Mouse (Mus musculus) left cerebral cortex, postnatal 14 days (tissue): Measurements from ENCODE around the gene Gm4981. TPM values are rescaled to one million over a fixed set of nuclear protein-coding genes. Genes with fewer than 3 reads are reported as not detected.
"Not testable (repeated sequence)": the region's sequence is repeated elsewhere in the genome, so short reads cannot be mapped to it uniquely, and the experiment has no call there.

ENCODE experiments used
- DNase-seq, 2 experiments: peaks; one replicate each; pipeline ENCODE4 v3.0.0; 2021 to 2022; ENCODE audit warnings: low spot score in 2 of 2, mixed read lengths in 1 of 2
- intact Hi-C: fragments of 180-260 bp; cut with DNase I; formaldehyde crosslinking; loops from one replicate; pipeline ENCODE4 v1.15.1; 2025
- total RNA-seq, 2 experiments: library from RNA; stranded (reverse); gene quantifications; 2 replicates each; pipeline ENCODE4 v1.2.3; 2021

Gene Gm4981
- total RNA-seq, 2 experiments from 2014 or later, result not detected

DNA sequence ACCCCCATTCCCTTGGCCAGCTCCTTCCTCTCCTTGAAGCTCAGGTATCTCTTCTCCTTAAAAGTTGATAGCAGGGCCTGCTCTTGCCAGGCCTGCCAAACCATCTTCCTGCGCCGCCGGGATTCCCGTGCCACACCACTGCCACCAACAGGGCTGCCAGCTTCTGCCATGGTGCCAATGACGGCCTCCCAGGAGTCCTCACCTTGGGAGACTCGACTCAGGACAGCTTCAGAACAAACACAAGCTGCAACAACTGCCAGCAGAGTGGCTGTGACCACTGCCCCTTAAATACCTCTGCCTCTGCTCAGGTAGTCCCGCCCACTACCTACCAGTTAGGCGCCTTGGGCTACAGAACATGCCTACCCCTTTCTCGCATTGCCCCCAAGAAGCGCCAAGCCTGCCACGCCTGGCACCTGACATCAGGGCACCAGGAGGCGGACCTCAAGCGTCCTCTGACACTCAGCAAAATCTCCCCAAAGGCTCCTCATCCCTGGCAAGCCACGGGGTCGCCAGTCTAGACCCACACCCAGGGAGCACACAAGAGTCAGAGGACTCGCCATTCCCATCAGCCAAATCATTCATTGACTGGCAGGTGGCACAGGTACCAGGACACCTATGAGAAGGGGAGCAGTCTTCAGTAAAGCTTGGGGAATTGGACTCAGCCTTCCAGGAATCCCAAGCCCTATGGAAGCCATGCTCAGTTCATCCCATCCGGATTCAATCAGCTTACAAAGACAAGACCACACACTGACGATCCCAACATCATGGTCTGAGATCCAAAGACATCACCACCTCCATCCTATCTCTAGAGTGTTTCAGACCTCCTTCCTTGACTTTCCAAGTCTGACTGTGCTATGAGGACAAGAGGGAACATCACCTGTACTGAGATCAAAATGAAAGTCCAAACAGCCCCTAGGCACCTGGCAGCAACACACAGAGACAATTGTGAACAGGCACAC, 11.4 kb downstream of the Gm4981 start, which contains the start of gene AW822073:
Gene AW822073 (minus strand): TSS at position 104 of the 959 bp plus-strand sequence.
- intact Hi-C loops, DNase-seq: not testable (repeated sequence)

DNA sequence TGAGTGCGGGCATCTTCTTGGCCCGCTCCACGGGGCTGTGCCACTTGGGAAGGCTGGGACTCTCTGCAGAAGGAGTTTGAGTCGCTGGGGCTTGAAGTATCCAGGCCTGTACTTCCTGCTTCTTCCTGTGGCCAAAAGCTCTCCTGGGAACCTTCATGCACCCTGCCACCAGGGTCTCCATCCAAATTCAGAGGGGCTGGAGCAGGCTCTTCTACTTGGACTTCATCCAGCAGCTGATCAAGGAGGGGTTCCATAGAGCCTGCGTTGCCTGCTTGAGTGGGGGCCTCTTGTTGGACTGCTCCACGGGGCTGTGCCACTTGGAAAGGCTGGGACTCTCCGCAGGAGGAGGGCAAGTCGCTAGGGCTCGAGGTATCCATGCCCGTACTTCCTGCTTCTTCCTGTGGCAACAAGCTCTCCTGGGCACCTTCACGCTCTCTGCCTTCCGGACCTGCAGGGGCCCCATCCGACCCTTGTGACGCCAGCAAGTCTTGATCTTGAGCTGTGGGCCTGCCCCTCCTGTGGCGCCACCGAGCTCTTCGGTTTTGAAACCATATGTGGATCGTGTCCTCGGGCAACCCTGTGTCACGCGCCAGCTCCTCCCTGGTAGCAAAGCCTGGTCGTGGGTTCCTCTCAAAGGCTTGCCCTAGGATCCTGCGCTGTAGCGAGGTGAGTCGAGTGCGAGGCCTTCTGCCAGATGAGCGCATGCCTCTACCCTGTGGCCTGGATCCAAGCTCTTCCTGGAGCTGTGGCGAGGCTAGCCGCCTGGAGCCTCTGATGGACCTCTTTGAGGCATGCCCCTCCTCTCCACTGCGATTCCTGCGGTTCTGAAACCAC, 12.3 kb downstream of the Gm4981 start:
- DNase-seq, result peak in 1 of 2 experiments; percentile 66
- intact Hi-C loops, result not testable (repeated sequence)

DNA sequence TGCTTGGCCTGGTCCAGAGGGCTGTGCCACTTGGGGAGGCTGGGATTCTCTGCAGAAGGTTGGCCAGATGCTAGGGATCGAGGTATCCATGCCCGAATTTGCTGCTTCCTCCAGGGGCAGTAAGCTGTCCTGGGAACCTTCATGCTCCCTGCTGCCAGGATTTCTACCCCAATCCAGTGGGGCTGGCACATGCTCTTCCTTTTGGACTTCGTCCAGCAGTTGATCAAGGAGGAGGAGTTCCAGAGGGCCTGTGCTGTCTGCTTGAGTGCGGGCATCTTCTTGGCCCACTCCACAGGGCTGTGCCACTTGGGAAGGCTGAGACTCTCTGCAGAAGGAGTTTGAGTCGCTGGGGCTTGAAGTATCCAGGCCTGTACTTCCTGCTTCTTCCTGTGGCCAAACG, 13.3 kb downstream of the Gm4981 start:
- intact Hi-C loops, DNase-seq: not testable (repeated sequence)

DNA sequence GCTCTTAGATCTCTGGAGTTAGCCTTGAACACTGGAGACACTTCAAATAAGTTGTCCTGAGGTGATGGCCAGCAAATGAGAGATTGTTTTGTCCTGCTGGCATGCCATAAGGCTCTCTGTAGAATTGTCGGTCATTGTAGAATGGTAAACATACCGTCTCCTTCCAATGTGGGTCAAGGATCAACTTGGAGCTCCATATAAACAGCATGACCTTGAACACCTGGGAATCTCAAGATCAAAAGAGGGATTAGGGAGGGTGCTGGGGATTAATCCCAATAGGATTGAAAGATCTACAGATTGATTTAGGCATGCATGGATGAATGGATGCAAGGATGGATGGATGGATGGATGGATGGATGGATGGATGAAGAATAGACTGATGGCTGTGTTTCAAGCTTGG, 14.9 kb downstream of the Gm4981 start:
- DNase-seq, intact Hi-C loops: not testable (repeated sequence)

DNA sequence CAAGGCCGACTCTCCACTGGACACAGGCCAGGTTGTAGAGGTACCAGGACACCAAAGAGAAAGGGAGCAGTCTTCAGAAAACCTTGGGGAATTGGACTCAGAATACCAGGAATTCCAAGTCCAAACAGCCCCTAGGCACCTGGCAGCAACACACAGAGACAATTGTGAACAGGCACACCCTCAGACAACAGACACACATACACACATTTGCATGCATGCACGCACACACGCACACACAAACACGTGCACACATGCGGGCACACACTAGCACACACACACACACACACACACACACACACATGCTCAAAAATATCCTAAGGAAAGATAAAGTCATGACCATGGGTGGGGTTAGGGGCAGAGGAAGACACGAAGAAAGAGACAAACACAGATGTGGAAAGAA, 15.8 kb downstream of the Gm4981 start:
- intact Hi-C loops, result no loop called here

DNA sequence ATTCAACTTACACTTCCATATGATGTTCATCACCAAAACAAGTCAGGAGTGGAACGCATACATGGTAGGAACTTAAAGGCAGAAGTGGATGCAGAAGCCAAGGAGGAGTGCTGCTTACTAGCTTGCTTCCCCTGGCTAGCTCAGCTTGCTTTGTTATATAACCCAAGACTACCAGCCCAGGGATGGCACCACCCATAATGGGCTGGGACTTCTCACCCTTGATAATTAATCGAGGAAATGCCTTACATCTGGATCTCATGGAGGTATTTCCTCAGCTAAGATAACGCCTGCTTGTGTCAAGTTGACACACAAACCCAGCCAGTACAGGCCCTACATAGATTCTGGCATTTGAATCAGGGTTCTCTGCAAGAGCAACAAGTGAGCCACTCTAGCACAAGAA, 19.1 kb downstream of the Gm4981 start:
- no peak for DNase-seq
- intact Hi-C loops, result no loop called here

More for the DNA sequence above, 15.8 kb downstream of the Gm4981 start:
- no peak for DNase-seq

DNA sequence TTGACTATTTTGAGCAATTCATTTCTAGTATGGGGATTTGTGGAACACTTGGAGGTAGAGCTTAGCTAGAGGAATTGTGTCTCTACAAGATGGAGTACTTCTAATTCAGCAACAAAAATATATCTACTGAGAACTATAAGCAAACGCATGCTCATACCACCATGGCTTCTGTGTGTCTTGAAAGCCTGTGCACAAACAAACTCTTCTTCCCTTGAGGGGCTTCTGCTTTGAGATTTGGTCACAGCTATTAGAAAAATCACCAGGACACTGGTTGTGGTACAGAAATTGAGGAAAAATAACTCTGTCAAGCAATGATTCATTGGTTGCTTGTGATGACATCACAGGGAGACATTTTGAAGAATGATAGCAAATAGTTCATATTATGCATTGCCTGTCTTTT, 21.1 kb downstream of the Gm4981 start:
- no peak for DNase-seq
- intact Hi-C loops, result no loop called here

DNA sequence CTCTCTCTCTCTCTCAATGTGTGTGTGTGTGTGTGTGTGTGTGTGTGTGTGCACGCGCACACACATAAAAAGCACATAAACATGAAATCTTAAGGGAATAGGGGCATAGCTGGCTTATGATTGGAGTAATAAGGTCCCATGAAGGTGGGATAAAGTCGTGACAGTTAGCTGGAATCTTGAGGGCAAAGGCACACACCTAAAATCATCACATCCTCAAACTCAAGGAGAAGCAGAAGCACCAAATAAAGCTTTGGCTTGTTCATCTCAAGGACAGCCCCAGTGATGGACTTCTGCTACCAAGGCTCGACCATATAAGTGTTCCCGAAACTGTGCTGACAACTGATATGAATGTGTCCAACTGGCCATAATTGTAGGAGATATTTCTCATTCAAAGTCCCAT, 21.6 kb downstream of the Gm4981 start:
- DNase-seq, result no peak
- intact Hi-C loops, result no loop called here

DNA sequence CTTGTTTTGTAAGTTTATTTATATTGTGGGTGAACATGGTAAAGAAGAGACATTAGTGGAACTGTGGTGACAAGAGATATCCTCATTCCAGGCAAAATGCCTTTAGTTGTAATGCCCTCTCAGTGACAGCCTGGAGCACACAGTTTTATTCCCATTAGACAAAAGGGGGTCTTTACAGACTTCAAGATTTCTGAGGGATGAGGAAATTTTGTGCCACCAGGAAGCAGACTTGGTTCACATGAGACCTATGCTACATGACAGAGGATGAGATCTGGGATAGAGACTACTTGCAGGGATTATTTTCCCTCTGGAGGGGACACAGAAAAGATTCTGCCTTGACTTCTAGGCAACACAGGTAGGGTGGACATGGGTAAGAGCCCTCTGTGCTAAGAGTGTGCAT, 22.0 kb downstream of the Gm4981 start:
- intact Hi-C loops, result no loop called here
- no peak for DNase-seq

DNA sequence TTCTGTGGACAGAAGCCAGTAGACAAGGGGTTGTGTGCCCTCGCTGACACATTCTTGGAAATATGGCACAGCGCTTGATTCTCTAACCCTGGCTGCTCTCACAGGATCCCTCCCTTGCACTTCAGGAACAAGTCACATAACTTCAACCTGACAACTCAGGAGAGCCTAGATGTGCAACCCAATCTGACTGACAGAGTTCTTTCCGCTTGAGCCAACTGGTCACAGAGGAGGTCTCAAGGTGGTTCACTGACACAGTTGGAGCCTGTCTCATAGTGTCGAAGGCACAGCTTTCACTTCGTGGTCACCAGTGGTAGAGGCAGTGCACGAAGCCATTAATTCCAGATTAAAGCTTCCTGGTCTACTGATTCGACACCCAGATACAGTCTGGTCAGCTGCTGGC, 24.3 kb downstream of the Gm4981 start:
- no peak for DNase-seq
- intact Hi-C loops, result no loop called here

DNA sequence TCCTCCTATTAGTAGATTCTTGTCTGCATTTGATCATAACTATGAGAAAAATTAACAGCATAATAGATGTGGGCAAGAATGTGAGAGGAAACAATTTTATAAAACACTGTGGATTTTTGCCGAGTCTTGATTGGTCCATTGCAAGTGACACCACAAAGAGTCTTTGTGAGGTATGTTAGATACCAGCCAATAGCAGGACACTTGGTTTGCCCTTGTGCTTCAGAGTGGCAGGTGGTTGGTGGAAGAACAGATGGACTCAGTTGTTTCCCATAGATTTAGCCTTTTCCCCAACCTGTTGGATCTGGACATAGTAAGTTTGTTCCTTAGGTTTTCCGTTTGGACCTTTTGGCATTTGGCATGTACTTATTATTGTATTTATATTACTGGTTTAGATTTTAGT, 25.3 kb downstream of the Gm4981 start:
- intact Hi-C loops, result no loop called here
- DNase-seq, result no peak

DNA sequence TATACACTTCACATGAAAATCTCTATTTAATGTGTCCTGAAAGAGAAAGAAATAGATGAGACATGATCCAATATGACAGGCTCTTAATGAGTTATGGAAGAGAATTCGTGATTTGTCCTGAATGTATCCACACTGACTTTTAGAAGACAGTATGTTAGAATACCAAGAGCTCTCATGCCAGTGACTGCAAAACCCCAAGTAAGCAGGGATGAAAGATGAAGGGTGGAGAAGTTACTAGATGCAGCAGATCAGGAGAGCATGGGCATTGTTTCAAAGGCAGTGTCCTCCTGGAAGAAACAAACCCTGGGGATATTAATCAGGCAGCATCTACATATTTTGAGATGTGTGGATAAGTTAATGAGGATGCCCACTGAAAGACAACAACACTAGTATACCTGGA, 26.0 kb downstream of the Gm4981 start:
- intact Hi-C loops, result no loop called here

DNA sequence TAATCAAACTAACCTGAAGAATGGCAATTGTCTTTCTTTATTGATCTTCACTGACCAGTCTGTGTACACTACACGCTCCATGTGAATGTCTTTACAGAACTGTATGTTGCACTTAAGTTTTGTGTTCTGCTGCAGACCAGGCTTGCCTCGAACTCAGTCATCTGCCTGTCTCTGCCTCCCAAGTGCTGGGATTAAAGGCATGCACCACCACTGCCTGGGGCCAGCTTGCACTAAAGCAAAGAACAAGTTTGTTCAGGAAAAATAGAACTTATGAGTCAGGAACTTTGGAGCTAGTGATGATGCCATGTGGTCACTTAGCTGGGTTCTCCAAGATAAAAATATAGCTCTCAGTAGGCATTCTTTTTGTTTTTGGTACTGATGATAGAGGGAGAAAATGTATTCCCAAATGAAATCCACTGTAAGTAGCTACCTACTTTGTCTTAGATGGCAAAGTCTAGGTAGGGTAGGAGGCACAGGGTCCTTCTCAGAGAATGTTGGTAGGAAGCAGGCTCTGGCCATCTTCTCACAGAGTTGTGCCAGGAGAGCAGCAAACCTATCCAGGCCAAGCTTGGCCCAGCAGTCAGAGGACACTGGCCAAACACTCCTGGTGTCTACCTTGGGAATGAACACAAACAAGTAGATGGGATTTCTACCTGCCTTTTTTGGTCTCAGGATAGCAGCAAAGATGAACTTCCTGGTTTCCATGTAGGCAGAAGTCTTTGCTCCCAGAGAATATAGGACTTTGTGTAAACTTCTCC, 26.6 kb downstream of the Gm4981 start:
- intact Hi-C loops, result no loop called here
- DNase-seq, result no peak

More for the DNA sequence above, 26.0 kb downstream of the Gm4981 start:
- DNase-seq, result no peak

DNA sequence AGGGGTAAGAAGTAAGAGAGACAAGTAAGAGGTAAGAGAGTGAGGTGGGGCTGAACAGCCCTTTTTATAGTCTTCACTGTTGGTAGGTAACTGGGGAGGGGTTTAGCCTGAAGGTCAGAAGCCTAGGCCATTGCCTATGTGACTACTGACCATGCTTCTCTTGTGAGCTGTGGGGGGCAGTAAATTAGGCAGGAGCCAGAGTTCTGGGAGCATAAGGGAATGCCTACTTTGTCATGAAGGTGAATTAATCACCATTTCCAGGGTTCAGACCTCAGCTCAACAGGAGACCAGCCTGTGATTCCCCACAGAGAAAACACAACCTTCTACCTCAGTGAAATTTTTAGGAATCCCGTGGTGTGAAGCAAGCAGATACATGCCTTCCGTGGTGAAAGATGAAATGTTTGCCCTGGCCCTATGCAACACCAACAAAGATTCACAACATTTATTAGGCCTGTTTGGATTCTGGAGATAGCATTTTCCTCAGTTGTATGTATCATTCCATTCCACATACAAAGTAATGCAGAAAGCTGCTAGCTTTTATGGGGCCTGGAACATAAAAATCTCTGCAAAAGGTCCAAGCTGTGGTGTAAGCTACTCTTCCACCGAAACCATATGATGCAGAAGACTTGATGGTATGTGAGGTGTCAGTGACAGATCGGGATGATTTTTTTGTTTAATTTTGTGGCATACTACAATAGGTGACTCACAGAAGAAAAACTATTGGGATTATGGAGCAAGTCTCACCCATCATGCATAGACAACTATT, 29.7 kb downstream of the Gm4981 start:
- no peak for DNase-seq
- intact Hi-C loops, result no loop called here

DNA sequence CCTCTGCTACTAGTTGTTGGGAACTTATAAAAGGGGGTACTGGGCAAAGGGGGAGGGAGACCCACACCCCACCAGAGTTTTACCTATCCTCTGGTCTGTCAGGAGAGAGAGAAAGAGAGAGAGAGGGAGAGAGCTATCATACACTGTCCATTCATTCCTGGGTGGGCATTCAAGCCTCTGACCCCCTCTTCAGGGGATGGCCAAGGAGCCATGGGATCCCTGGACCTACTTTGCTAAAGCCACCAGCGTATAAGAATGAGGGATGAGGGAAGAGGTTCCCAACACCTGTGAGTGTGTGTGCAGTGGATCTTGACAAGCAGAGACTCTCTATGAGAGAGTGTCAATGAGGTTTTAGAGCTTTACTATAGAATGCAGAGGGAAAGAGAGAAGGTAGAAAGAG, 30.5 kb downstream of the Gm4981 start:
- DNase-seq, result no peak
- intact Hi-C loops, result no loop called here
